Mouse (Mus musculus) ES-E14 (cell line): ENCODE data around the gene 1110051M20Rik.

Experiments used
- CHD2 ChIP-seq: IDR thresholded peaks from 2 replicates; pipeline ENCODE4 v1.6.1; 2014; ENCODE audit warnings: mild to moderate bottlenecking, low read depth, low read length, inconsistent platforms
- HCFC1 ChIP-seq: IDR thresholded peaks from 2 replicates; pipeline ENCODE4 v1.6.1; 2012; ENCODE audit warnings: low read length, inconsistent platforms, borderline replicate concordance; ENCODE audit not compliant: insufficient read depth
- ZNF384 ChIP-seq: IDR thresholded peaks from 2 replicates; pipeline ENCODE4 v1.6.1; 2012; ENCODE audit warnings: low read depth, low read length, inconsistent platforms

DNA sequence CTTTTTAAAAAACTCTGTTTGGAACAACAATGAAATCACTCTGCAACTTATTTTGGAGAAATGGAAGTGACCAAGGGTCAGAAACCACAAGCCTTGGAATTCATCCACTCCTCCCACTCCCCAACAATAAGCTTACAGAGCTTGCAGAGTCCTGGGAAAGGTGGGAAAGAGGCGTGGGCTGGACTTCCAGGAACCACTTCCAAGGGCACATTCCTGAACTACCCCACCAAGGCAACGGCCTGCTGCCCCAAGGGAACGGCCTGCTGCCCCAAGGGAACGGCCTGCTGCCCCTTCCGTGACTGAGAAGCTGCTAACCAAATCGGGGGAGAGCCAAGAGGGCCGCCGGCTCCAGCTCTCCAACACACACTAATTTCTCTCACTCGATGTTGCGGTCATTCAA, 5.2 kb downstream of the 1110051M20Rik start:
- no peak for TF ChIP-seq HCFC1
- no peak for TF ChIP-seq ZNF384
- TF ChIP-seq CHD2 = no peak
